Mouse (Mus musculus) testis, adult 2 months (tissue): Measurements from ENCODE around the gene Atp5j.

Source experiments
- CTCF ChIP-seq: fragments of 200-500 bp; IDR thresholded peaks from 2 replicates; pipeline ENCODE4 v1.5.1; 2012; ENCODE audit warnings: low read depth, mild to moderate bottlenecking, inconsistent platforms, low read length, moderate library complexity; ENCODE audit not compliant: control insufficient read depth, insufficient read depth, insufficient replicate concordance
- POLR2A ChIP-seq: fragments of 200-500 bp; IDR thresholded peaks from 2 replicates; pipeline ENCODE4 v1.6.1; 2012; ENCODE audit warnings: low read depth, mild to moderate bottlenecking, inconsistent platforms, low read length, moderate library complexity; ENCODE audit not compliant: control insufficient read depth

GRCm38 (mm10) chr16:84807874-84808273, 27.6 kb downstream of the Atp5j start:
- TF ChIP-seq CTCF (no peak), POLR2A (no peak)
